Mouse (Mus musculus): ENCODE results near the gene Plxnc1. TPM values are rescaled to one million over a fixed set of nuclear protein-coding genes. Genes with fewer than 3 reads are reported as not detected.

The Plxnc1 gene
- polyA plus RNA-seq, 1 experiment: 1.3 TPM

GRCm38 (mm10) chr10:94747011-94747410 is 197.6 kb downstream of the Plxnc1 start:
- no peaks in the 10 kb centered on the region for H3K27me3 ChIP-seq (ENCODE audit: control insufficient read depth, insufficient read depth, low read length, poor library complexity, severe bottlenecking)
- no peak overlapping the region for H3K4me3 ChIP-seq (ENCODE audit: low read depth, low read length)
- no peaks in the 10 kb centered on the region for H3K9me3 ChIP-seq (replicated peaks; ENCODE audit: control insufficient read depth, insufficient read depth, low read length, poor library complexity, severe bottlenecking)
- H3K27ac ChIP-seq (ENCODE audit: insufficient read depth, low read length): no peak overlapping the region
- H3K36me3 ChIP-seq (ENCODE audit: control insufficient read depth, insufficient read depth, low read length, poor library complexity, severe bottlenecking): no peaks in the 10 kb centered on the region
- H3K9ac ChIP-seq (ENCODE audit: low read depth, poor library complexity, severe bottlenecking): no peak overlapping the region
- H3K4me1 ChIP-seq (ENCODE audit: control insufficient read depth, insufficient read depth, low read length): no peaks in the 10 kb centered on the region
- TF ChIP-seq EP300 (IDR thresholded peaks at IDR 0.05; ENCODE audit: insufficient read depth, low read depth, low read length) (no peak), CTCF (IDR thresholded peaks at IDR 0.05; ENCODE audit: low read depth, low read length) (no peak), POLR2A (IDR thresholded peaks at IDR 0.05; ENCODE audit: insufficient read depth, low read length) (no peak)

GRCm38 (mm10) chr10:94741459-94741858 is 203.2 kb downstream of the Plxnc1 start:
- Histone ChIP-seq H3K27me3 (ENCODE audit: control insufficient read depth, insufficient read depth, low read length, poor library complexity, severe bottlenecking) (no peaks in the 10 kb centered on the region), H3K9ac (ENCODE audit: low read depth, poor library complexity, severe bottlenecking) (no peak overlapping the region), H3K9me3 (replicated peaks; ENCODE audit: control insufficient read depth, insufficient read depth, low read length, poor library complexity, severe bottlenecking) (no peaks in the 10 kb centered on the region), H3K4me1 (ENCODE audit: control insufficient read depth, insufficient read depth, low read length) (no peaks in the 10 kb centered on the region), H3K36me3 (ENCODE audit: control insufficient read depth, insufficient read depth, low read length, poor library complexity, severe bottlenecking) (no peaks in the 10 kb centered on the region), H3K4me3 (ENCODE audit: low read depth, low read length) (no peak overlapping the region), H3K27ac (ENCODE audit: insufficient read depth, low read length) (no peak overlapping the region)
- TF ChIP-seq POLR2A (IDR thresholded peaks at IDR 0.05; ENCODE audit: insufficient read depth, low read length): no peak
